Mouse (Mus musculus): ENCODE data around the gene Il31.

DNA sequence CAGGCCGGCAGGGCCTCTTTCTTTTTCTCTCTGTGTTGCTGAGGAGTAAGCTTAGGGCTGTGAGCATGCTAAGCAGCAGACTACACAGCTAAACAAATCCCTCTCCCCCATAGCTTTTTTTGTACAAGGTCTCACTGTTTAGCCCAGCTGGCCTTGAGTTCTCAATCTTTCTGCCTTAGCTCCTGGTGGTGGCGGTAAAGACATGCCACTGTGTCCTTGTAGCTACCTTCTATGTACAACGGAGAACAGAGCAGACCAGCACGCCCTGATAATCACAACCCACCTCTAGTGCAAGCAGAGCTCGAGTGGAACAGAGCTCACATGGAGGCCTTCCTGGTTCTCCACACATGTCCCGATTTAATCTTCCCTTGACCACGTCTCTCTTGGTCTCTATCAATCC is 39.4 kb upstream of the Il31 start:
- no peak for TF ChIP-seq CTCF (IDR thresholded peaks at IDR 0.05; ENCODE audit: low read depth)
- TF ChIP-seq EP300 (optimal IDR thresholded peaks at IDR 0.05), result no peak
